Mouse (Mus musculus) spleen, postnatal 14 days (tissue): Measurements from ENCODE around the gene Vmn2r71.

Experiments
- DNase-seq, 2 experiments: peaks; one replicate each; pipeline ENCODE4 v3.0.0; 2021 to 2022; ENCODE audit warnings: low spot score in 2 of 2

Vmn2r71 gene

DNA sequence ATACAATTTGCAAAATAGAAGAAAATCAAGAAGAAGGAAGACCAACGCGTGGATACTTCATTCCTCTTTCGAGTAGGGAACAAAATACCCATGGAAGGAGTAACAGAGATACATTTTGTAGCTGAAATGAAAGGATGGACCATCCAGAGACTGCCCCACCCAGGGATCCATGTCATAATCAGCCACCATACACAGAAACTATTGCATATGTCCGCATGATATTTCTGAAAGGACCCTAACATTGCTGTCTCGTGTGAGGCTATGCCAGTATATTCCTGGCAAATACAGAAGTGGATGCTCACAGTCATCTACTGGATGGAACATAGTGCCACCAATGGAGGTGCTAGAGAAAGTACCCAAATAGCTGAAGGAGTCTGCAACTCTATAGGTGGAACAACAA lies at the start of gene Vmn2r71:
Vmn2r71 (plus strand) TSS at position 301 of the 400 bp plus-strand sequence.
- DNase-seq = no peak

- DNase-seq = no peak
Measured at GRCm38 (mm10) chr7:85542108-85542507, 20.8 kb upstream of the Vmn2r71 start.

DNA sequence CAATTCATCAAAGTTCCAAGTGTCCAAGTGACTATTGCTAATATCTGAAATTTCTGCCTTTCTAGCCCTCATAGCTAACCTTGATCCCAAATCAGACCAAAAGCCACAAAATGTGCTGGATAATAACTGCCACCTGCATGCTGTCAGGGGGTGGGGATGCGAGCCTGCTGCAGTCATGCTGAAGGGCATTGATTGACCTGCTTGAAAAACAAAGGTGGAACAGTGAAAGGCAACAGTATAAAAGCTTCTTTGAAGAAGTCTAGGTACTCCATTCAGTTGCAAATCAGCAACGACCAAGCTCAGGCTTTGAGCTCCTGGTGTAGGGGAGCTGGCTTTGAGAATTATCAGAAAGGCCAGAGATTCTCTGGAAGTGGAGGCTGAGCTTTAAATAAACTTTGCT lies 19.8 kb upstream of the Vmn2r71 start:
- no peak for DNase-seq

DNA sequence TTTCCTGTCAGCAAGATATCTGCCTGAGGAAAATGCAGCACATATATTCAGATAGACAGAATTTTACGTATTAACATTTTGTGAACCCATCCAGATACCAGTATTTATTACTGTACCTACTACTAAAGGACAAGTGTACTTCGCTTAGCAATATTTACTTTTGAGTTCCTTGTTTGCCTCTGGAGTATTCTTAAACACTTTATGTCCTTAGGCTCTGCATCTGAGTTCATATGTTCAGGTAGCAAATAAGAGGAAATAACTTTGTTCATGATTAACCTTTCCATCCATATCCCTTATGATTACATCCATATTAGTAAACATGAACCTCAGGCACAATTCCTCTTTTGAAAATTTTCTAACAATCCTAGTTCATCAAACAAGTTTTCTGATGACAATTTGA lies 6.2 kb downstream of the Vmn2r71 start, which contains the start of gene Vmn2r70:
Vmn2r70 (minus strand) TSS at position 101 of the 400 bp plus-strand sequence.
- DNase-seq = no peak
